Mouse (Mus musculus): ENCODE measurements around the gene Gm3417. TPM values are rescaled to one million over a fixed set of nuclear protein-coding genes. Genes with fewer than 3 reads are reported as not detected.
"Not testable (repeated sequence)": the region's sequence is repeated elsewhere in the genome, so short reads cannot be mapped to it uniquely, and the experiment has no call there.

The Gm3417 gene
- polyA plus RNA-seq (2015; fragmentation: Nextera tagmentation; extraction: Ambion mirVana), result 1.6 TPM in 1 of 2 replicates, not detected in the other

- not testable (repeated sequence) for H3K27ac ChIP-seq (replicated peaks); DNase-seq (ENCODE audit: low spot score); H3K9me3 ChIP-seq (ENCODE audit: control insufficient read depth, low read length); H3K4me2 ChIP-seq (replicated peaks; ENCODE audit: low read depth); H3K27me3 ChIP-seq (ENCODE audit: control insufficient read depth, insufficient read depth, low read length); H3K4me1 ChIP-seq (replicated peaks; ENCODE audit: control insufficient read depth, insufficient read depth); H3K4me3 ChIP-seq (ENCODE audit: low read depth, low read length); H3K36me3 ChIP-seq (ENCODE audit: control insufficient read depth, insufficient read depth, low read length); H3K9ac ChIP-seq (ENCODE audit: low read length)
- ATAC-seq (ENCODE audit: low FRiP score, low TSS enrichment), result peak; percentile 99
- WGBS, result no CpG with 5 or more reads among the region's 60 CpGs
Measured at GRCm38 (mm10) chr17:14978362-14979038, at the start of gene Gm3417, which contains the start of gene 9030025P20Rik. Gm3417 (minus strand) TSS chr17:14978790. 9030025P20Rik (plus strand) TSS chr17:14978468.

- no CpG with 5 or more reads among the region's 6 CpGs for WGBS
- not testable (repeated sequence) for H3K9me3 ChIP-seq (ENCODE audit: control insufficient read depth, low read length); H3K27ac ChIP-seq (replicated peaks); H3K27me3 ChIP-seq (ENCODE audit: control insufficient read depth, insufficient read depth, low read length); H3K4me1 ChIP-seq (replicated peaks; ENCODE audit: control insufficient read depth, insufficient read depth); H3K9ac ChIP-seq (ENCODE audit: low read length); H3K4me2 ChIP-seq (replicated peaks; ENCODE audit: low read depth); H3K4me3 ChIP-seq (ENCODE audit: low read depth, low read length); H3K36me3 ChIP-seq (ENCODE audit: control insufficient read depth, insufficient read depth, low read length); DNase-seq (ENCODE audit: low spot score); ATAC-seq (ENCODE audit: low FRiP score, low TSS enrichment)
Measured at GRCm38 (mm10) chr17:15025513-15025912, 46.9 kb upstream of the Gm3417 start.

GRCm38 (mm10) chr17:15024502-15025193, 46.1 kb upstream of the Gm3417 start:
- not testable (repeated sequence) for H3K27ac ChIP-seq (replicated peaks); H3K36me3 ChIP-seq (ENCODE audit: control insufficient read depth, insufficient read depth, low read length); H3K27me3 ChIP-seq (ENCODE audit: control insufficient read depth, insufficient read depth, low read length); H3K9ac ChIP-seq (ENCODE audit: low read length); H3K4me3 ChIP-seq (ENCODE audit: low read depth, low read length); DNase-seq (ENCODE audit: low spot score); H3K9me3 ChIP-seq (ENCODE audit: control insufficient read depth, low read length); H3K4me2 ChIP-seq (replicated peaks; ENCODE audit: low read depth); H3K4me1 ChIP-seq (replicated peaks; ENCODE audit: control insufficient read depth, insufficient read depth)
- ATAC-seq (ENCODE audit: low FRiP score, low TSS enrichment), result peak; percentile 69
- no CpG with 5 or more reads among the region's 48 CpGs for WGBS

- not testable (repeated sequence) for H3K36me3 ChIP-seq (ENCODE audit: control insufficient read depth, insufficient read depth, low read length); H3K4me2 ChIP-seq (replicated peaks; ENCODE audit: low read depth); H3K27ac ChIP-seq (replicated peaks); H3K4me3 ChIP-seq (ENCODE audit: low read depth, low read length); DNase-seq (ENCODE audit: low spot score); H3K27me3 ChIP-seq (ENCODE audit: control insufficient read depth, insufficient read depth, low read length); H3K9ac ChIP-seq (ENCODE audit: low read length); H3K9me3 ChIP-seq (ENCODE audit: control insufficient read depth, low read length); H3K4me1 ChIP-seq (replicated peaks; ENCODE audit: control insufficient read depth, insufficient read depth)
- ATAC-seq (ENCODE audit: low FRiP score, low TSS enrichment), result peak; percentile 80
- no CpG with 5 or more reads among the region's 97 CpGs for WGBS
Measured at GRCm38 (mm10) chr17:15023878-15024492, 45.4 kb upstream of the Gm3417 start.

GRCm38 (mm10) chr17:15021503-15022220, 43.1 kb upstream of the Gm3417 start:
- H3K36me3 ChIP-seq (ENCODE audit: control insufficient read depth, insufficient read depth, low read length); H3K9ac ChIP-seq (ENCODE audit: low read length); H3K4me2 ChIP-seq (replicated peaks; ENCODE audit: low read depth); H3K27me3 ChIP-seq (ENCODE audit: control insufficient read depth, insufficient read depth, low read length); H3K4me1 ChIP-seq (replicated peaks; ENCODE audit: control insufficient read depth, insufficient read depth); DNase-seq (ENCODE audit: low spot score); H3K27ac ChIP-seq (replicated peaks); H3K4me3 ChIP-seq (ENCODE audit: low read depth, low read length); H3K9me3 ChIP-seq (ENCODE audit: control insufficient read depth, low read length): not testable (repeated sequence)
- ATAC-seq (ENCODE audit: low FRiP score, low TSS enrichment), result peak; percentile 27
- 74% methylated on average over 3 of the region's 3 CpGs for WGBS

- no CpG with 5 or more reads among the region's 60 CpGs for WGBS
- ATAC-seq (ENCODE audit: low FRiP score, low TSS enrichment), result peak; percentile 98
Measured at GRCm38 (mm10) chr17:15009706-15010413, 31.3 kb upstream of the Gm3417 start, which contains the start of gene Gm3435. Gm3435 (plus strand) TSS chr17:15010176.

GRCm38 (mm10) chr17:15009088-15009487, 30.5 kb upstream of the Gm3417 start:
- not testable (repeated sequence) for H3K27me3 ChIP-seq (ENCODE audit: control insufficient read depth, insufficient read depth, low read length); H3K4me3 ChIP-seq (ENCODE audit: low read depth, low read length); H3K4me2 ChIP-seq (replicated peaks; ENCODE audit: low read depth); DNase-seq (ENCODE audit: low spot score); H3K36me3 ChIP-seq (ENCODE audit: control insufficient read depth, insufficient read depth, low read length); H3K9ac ChIP-seq (ENCODE audit: low read length); H3K9me3 ChIP-seq (ENCODE audit: control insufficient read depth, low read length); ATAC-seq (ENCODE audit: low FRiP score, low TSS enrichment); H3K4me1 ChIP-seq (replicated peaks; ENCODE audit: control insufficient read depth, insufficient read depth); H3K27ac ChIP-seq (replicated peaks)
- no CpG with 5 or more reads among the region's 3 CpGs for WGBS

More at GRCm38 (mm10) chr17:15009706-15010413, 31.3 kb upstream of the Gm3417 start, which contains the start of gene Gm3435:
- H3K27ac ChIP-seq (replicated peaks); H3K9me3 ChIP-seq (ENCODE audit: control insufficient read depth, low read length); H3K27me3 ChIP-seq (ENCODE audit: control insufficient read depth, insufficient read depth, low read length); H3K4me2 ChIP-seq (replicated peaks; ENCODE audit: low read depth); H3K9ac ChIP-seq (ENCODE audit: low read length); DNase-seq (ENCODE audit: low spot score); H3K4me1 ChIP-seq (replicated peaks; ENCODE audit: control insufficient read depth, insufficient read depth); H3K4me3 ChIP-seq (ENCODE audit: low read depth, low read length); H3K36me3 ChIP-seq (ENCODE audit: control insufficient read depth, insufficient read depth, low read length): not testable (repeated sequence)

- H3K36me3 ChIP-seq (ENCODE audit: control insufficient read depth, insufficient read depth, low read length); H3K4me1 ChIP-seq (replicated peaks; ENCODE audit: control insufficient read depth, insufficient read depth); H3K9ac ChIP-seq (ENCODE audit: low read length); H3K27ac ChIP-seq (replicated peaks); H3K27me3 ChIP-seq (ENCODE audit: control insufficient read depth, insufficient read depth, low read length); H3K9me3 ChIP-seq (ENCODE audit: control insufficient read depth, low read length); DNase-seq (ENCODE audit: low spot score); H3K4me3 ChIP-seq (ENCODE audit: low read depth, low read length); ATAC-seq (ENCODE audit: low FRiP score, low TSS enrichment); H3K4me2 ChIP-seq (replicated peaks; ENCODE audit: low read depth): not testable (repeated sequence)
- no CpG with 5 or more reads among the region's 4 CpGs for WGBS
Measured at GRCm38 (mm10) chr17:15000047-15000446, 21.5 kb upstream of the Gm3417 start.

Measured in stomach, postnatal 0 days (tissue).